Mouse (Mus musculus): ENCODE data around the gene Nmd3.
A peak's percentile ranks its signal among the peaks of the same experiment; 100 is the strongest.

The Nmd3 gene

DNA sequence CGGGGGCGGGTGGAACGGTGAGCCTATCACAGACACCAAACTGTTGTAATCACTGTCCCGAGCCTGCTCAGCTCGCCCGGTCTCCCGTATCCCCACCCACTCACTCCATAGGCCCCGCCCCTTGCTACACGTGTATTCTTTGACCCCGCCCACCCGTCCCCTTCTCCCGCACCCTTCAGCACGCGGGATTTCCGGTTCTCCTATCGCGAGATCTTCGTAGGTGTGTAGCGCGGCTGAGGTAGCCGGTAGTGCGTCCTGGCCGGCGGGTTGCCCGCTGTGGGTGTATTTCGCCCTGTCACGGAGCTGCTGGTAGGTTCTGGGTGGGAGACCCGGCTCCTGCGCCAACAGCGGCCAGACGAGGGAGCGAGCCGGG lies at the start of gene Nmd3:
Gene Nmd3, plus strand, starts transcription at position 172 of the 373 bp plus-strand sequence.
- DNase-seq (ENCODE audit: extremely low spot score, low read depth, low spot score) = peak; percentile 95

DNA sequence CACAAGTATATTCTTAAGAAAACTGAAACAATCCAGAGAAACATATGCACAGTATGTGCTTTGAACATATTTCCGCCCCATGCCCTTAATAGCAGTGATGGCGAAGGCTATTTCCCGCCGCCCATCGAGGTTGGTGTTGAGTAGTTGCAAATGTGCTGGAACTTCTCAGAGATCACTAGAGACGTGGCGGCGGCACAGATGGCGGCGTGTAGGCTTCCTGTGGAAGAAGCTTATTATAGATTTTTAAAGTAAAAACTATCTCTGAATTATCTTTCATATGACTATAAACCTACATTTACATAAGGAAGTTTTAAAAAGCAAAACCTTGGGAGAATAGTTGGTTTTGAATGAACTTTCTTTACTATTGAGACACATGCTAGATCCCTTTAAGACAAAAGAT lies 48.4 kb upstream of the Nmd3 start:
- no peak for DNase-seq (ENCODE audit: extremely low spot score, low read depth, low spot score)

- DNase-seq (ENCODE audit: extremely low spot score, low read depth, low spot score) = no peak
These were observed 47.6 kb upstream of the Nmd3 start for GRCm38 (mm10) chr3:69674206-69674605.

DNA sequence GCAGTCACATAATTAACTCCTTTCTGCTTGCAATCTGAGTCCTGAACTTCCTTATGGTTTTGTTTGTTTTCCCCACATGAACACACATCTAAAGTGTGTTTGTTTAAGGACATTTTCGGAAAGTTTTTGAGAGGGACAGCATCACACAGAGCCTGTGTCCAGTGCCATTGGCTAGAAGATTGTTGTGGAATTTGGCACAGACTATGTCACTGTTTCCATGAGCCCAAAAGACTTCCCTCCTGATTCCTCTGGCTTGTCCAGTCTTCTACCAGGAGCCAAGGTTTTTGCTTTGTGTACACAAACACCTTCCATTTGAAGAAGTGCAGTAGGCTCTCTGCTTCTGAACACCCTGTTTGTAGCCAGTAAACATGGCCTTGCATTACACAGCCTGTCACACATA lies 32.0 kb upstream of the Nmd3 start:
- DNase-seq (ENCODE audit: extremely low spot score, low read depth, low spot score) = no peak

- no peak for DNase-seq (ENCODE audit: extremely low spot score, low read depth, low spot score)
These were observed 30.8 kb upstream of the Nmd3 start for GRCm38 (mm10) chr3:69690939-69691338.

- no peak for DNase-seq (ENCODE audit: extremely low spot score, low read depth, low spot score)
These were observed 21.8 kb upstream of the Nmd3 start for GRCm38 (mm10) chr3:69699851-69700500.

DNA sequence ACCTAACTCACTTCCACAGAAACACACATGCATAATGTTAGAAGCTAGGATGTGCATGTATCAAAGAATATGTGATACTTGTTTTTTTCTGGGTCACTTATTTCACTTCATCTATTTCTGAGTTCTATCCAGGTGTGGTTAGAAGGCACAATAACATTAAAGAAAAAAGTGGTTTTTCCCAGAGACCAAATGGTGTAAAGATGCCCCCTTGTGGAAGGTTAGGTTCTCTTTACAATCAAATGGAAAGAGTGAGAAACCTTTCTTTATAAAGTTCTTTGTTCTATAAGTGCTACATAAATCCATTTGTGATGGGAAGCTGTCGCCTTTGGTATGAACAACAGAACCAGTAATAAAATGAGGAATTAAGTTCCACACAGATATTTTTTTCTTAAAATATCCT lies 19.9 kb upstream of the Nmd3 start:
- no peak for DNase-seq (ENCODE audit: extremely low spot score, low read depth, low spot score)

- no peak for DNase-seq (ENCODE audit: extremely low spot score, low read depth, low spot score)
These were observed 19.4 kb upstream of the Nmd3 start for GRCm38 (mm10) chr3:69702421-69702820.

DNA sequence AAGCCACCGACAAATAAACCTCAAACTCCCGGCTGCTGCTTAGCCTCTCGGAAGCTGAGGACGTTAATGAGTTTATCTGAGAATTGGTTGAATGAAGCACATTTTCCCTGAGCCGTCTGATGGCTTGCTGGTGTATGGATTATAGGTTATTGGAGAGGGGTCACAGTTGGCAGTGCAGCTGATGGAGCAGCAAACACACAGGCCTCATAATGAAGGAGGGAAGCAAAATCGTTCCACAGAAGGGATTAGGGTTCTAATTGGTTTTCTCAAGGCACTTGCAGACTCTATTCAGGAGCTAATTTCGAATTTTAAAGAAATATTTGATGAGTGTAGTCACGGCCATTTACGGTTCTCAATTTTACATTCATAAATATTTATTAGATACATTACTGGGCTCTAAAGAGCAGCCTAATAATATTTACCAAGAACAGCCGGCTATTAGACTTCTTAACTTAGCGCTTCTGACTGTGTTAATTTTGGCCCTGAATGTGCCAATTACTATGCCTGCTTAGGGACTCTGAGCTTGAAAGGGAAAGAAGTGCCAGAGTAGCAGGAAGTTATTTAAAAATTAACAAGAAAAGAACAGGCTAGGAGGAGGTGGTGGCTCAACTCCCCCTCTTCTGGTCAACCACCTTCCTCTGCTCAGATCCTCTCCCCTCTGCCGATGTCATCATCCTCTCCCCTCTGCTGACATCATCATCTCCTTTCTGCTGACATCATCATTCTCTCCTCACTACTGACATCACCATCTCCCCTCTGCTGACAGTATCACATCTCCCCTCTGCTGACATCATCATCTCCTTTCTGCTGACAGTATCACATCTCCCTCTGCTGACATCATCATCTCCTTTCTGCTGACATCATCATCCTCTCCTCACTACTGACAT lies 12.5 kb upstream of the Nmd3 start:
- no peak for DNase-seq (ENCODE audit: extremely low spot score, low read depth, low spot score)

GRCm38 (mm10) chr3:69711907-69712600 lies 9.7 kb upstream of the Nmd3 start:
- DNase-seq (ENCODE audit: extremely low spot score, low read depth, low spot score) = no peak

GRCm38 (mm10) chr3:69717476-69717875 lies 4.3 kb upstream of the Nmd3 start:
- DNase-seq (ENCODE audit: extremely low spot score, low read depth, low spot score) = no peak

GRCm38 (mm10) chr3:69722187-69722867 lies 542 bp downstream of the Nmd3 start:
- DNase-seq (ENCODE audit: extremely low spot score, low read depth, low spot score) = no peak

GRCm38 (mm10) chr3:69723161-69723560 lies 1.4 kb downstream of the Nmd3 start:
- no peak for DNase-seq (ENCODE audit: extremely low spot score, low read depth, low spot score)

- no peak for DNase-seq (ENCODE audit: extremely low spot score, low read depth, low spot score)
These were observed 9.1 kb downstream of the Nmd3 start for GRCm38 (mm10) chr3:69730930-69731329.

GRCm38 (mm10) chr3:69733939-69734338 lies 12.2 kb downstream of the Nmd3 start:
- no peak for DNase-seq (ENCODE audit: extremely low spot score, low read depth, low spot score)

GRCm38 (mm10) chr3:69755192-69755591 lies 33.4 kb downstream of the Nmd3 start:
- DNase-seq (ENCODE audit: extremely low spot score, low read depth, low spot score) = no peak

GRCm38 (mm10) chr3:69755968-69756367 lies 34.2 kb downstream of the Nmd3 start:
- DNase-seq (ENCODE audit: extremely low spot score, low read depth, low spot score) = no peak

DNA sequence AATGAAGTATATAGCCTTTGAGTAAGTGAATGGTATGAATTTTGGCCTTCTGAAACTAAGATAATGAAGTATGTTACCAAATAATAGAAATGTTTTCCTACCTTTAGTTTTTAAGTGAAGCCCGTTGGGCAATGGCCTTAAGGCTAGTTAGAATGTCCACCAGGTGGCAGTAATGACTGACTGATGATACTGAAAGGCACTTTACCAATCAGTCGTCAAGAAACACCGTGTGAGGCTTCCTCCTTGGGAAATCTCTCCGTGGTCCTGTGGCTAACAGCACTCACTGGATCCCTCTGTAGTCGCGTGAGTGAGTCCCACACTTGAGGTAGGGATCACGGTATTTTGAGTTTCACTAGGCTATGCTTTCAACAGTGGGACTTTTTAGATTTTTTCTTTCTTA lies 34.7 kb downstream of the Nmd3 start:
- peak; percentile 71 for DNase-seq (ENCODE audit: extremely low spot score, low read depth, low spot score)

DNA sequence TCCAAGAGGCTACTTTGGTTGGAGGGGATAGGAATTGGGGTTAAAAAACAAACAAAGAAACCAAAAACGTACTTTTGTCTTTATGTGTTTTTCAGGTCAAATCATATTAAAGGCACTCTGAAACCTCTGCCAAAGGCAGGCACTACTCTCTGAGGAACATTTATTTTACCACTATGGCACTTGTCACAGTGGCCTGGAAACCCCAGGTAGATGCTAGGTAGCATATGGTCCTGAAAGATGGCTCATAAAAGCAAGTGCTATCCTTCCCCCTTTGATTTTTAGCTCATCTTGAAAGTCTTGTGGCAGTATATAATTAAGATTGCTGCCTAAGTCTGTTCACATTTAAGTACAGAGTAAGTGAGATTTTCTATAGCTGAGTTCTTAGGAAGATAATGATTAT lies 35.7 kb downstream of the Nmd3 start:
- no peak for DNase-seq (ENCODE audit: extremely low spot score, low read depth, low spot score)

DNA sequence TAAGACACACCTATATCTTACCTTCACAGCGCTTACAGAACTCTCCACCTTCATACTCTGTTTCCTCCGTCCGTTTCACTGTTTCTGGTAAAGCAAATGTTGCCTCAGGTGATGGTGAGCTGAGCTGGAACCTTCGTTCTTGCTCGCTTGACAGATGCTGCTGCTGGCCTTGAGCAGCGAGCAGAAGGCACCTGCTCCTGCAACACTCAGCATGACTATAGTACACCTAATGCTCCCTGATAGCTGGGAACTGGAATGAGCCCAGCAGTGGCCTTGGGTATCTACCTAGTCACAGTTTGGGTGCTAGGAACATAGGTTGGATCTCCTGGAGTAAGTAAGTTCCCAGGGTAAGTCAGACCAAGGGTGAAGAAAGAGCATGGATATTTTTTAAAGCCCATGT lies 38.3 kb downstream of the Nmd3 start:
- no peak for DNase-seq (ENCODE audit: extremely low spot score, low read depth, low spot score)

- no peak for DNase-seq (ENCODE audit: extremely low spot score, low read depth, low spot score)
These were observed 39.4 kb downstream of the Nmd3 start for GRCm38 (mm10) chr3:69761195-69761594.
